Mouse (Mus musculus) brain, adult 2 months (tissue): ENCODE measurements around the gene 1700022I11Rik.
"Not testable (repeated sequence)": the region's sequence is repeated elsewhere in the genome, so short reads cannot be mapped to it uniquely, and the experiment has no call there.

Experiments used
- DNase-seq: peaks from one replicate; pipeline ENCODE4 v3.0.0; 2011; ENCODE audit warnings: low read depth, low spot score

1700022I11Rik gene

GRCm38 (mm10) chr4:42951206-42952195 is 17.9 kb upstream of the 1700022I11Rik start:
- peak; percentile 78 for DNase-seq

GRCm38 (mm10) chr4:42952563-42952962 is 16.8 kb upstream of the 1700022I11Rik start:
- DNase-seq, result no peak

- peak; percentile 79 for DNase-seq
Measured at GRCm38 (mm10) chr4:42953435-42954094, 15.8 kb upstream of the 1700022I11Rik start.

- DNase-seq, result peak; percentile 88
Measured at GRCm38 (mm10) chr4:42954297-42954696, 15.1 kb upstream of the 1700022I11Rik start.

GRCm38 (mm10) chr4:42955200-42955599 is 14.2 kb upstream of the 1700022I11Rik start:
- no peak for DNase-seq

- DNase-seq, result no peak
Measured at GRCm38 (mm10) chr4:42956581-42956980, 12.8 kb upstream of the 1700022I11Rik start.

- no peak for DNase-seq
Measured at GRCm38 (mm10) chr4:42957306-42957705, 12.1 kb upstream of the 1700022I11Rik start.

- DNase-seq, result peak; percentile 35
Measured at GRCm38 (mm10) chr4:42957979-42958378, 11.4 kb upstream of the 1700022I11Rik start.

- DNase-seq, result peak; percentile 66
Measured at GRCm38 (mm10) chr4:42958942-42959341, 10.5 kb upstream of the 1700022I11Rik start.

GRCm38 (mm10) chr4:42959382-42959781 is 10.0 kb upstream of the 1700022I11Rik start:
- DNase-seq, result no peak

GRCm38 (mm10) chr4:42961592-42961991 is 7.8 kb upstream of the 1700022I11Rik start:
- peak; percentile 87 for DNase-seq

GRCm38 (mm10) chr4:42963480-42963879 is 5.9 kb upstream of the 1700022I11Rik start:
- no peak for DNase-seq

- DNase-seq, result peak; percentile 88
Measured at GRCm38 (mm10) chr4:42965039-42965719, 4.2 kb upstream of the 1700022I11Rik start.

GRCm38 (mm10) chr4:42972952-42973351 is 3.5 kb downstream of the 1700022I11Rik start:
- DNase-seq, result no peak

- DNase-seq, result no peak
Measured at GRCm38 (mm10) chr4:42973868-42974267, 4.5 kb downstream of the 1700022I11Rik start.

- peak; percentile 27 for DNase-seq
Measured at GRCm38 (mm10) chr4:42978062-42978461, 8.7 kb downstream of the 1700022I11Rik start.

GRCm38 (mm10) chr4:42980467-42980866 is 11.1 kb downstream of the 1700022I11Rik start:
- not testable (repeated sequence) for DNase-seq

GRCm38 (mm10) chr4:42988296-42988695 is 18.9 kb downstream of the 1700022I11Rik start:
- DNase-seq, result no peak

GRCm38 (mm10) chr4:42998022-42998421 is 28.6 kb downstream of the 1700022I11Rik start:
- DNase-seq, result no peak

GRCm38 (mm10) chr4:42999451-43000140 is 30.2 kb downstream of the 1700022I11Rik start:
- DNase-seq, result peak; percentile 82
